Mouse (Mus musculus) ES-Bruce4 (cell line): ENCODE results near the gene Usp3. TPM values are rescaled to one million over a fixed set of nuclear protein-coding genes. Genes with fewer than 3 reads are reported as not detected.

Experiments
- H3K27ac ChIP-seq: 2 replicates; pipeline ENCODE4 v1.5.1; 2012; ENCODE audit warnings: low read length, inconsistent platforms; ENCODE audit not compliant: insufficient read depth
- H3K27me3 ChIP-seq: 2 replicates; pipeline ENCODE4 v1.6.1; 2012; ENCODE audit warnings: mild to moderate bottlenecking, low read length, inconsistent platforms; ENCODE audit not compliant: control insufficient read depth, poor library complexity, insufficient read depth, severe bottlenecking
- H3K36me3 ChIP-seq: 2 replicates; pipeline ENCODE4 v1.6.1; 2012; ENCODE audit warnings: inconsistent platforms, mild to moderate bottlenecking, low read length, moderate library complexity; ENCODE audit not compliant: control insufficient read depth, poor library complexity, insufficient read depth, severe bottlenecking
- H3K4me1 ChIP-seq: one replicate; pipeline ENCODE4 v1.8.1; 2011; ENCODE audit warnings: low read length; ENCODE audit not compliant: control insufficient read depth, insufficient read depth
- H3K4me3 ChIP-seq: 2 replicates; pipeline ENCODE4 v1.5.1; 2011; ENCODE audit warnings: low read depth, mild to moderate bottlenecking, low read length
- H3K9ac ChIP-seq: 2 replicates; pipeline ENCODE4 v1.6.1; 2012; ENCODE audit warnings: low read depth, mild to moderate bottlenecking, inconsistent platforms; ENCODE audit not compliant: poor library complexity, severe bottlenecking
- H3K9me3 ChIP-seq: replicated peaks from 2 replicates; pipeline ENCODE4 v1.6.1; 2012; ENCODE audit warnings: mild to moderate bottlenecking, low read length, inconsistent platforms; ENCODE audit not compliant: control insufficient read depth, poor library complexity, insufficient read depth, severe bottlenecking
- CTCF ChIP-seq: IDR thresholded peaks from one replicate; pipeline ENCODE4 v1.8.1; 2011; ENCODE audit warnings: low read depth, low read length
- EP300 ChIP-seq: IDR thresholded peaks from 2 replicates; pipeline ENCODE4 v1.6.1; 2011; ENCODE audit warnings: low read depth, low read length; ENCODE audit not compliant: insufficient read depth
- POLR2A ChIP-seq: IDR thresholded peaks from one replicate; pipeline ENCODE4 v1.8.1; 2011; ENCODE audit warnings: low read length; ENCODE audit not compliant: insufficient read depth
- polyA plus RNA-seq: library from polyadenylated mRNA; stranded (reverse); fragments of >200 nt; gene quantifications from 2 replicates; pipeline ENCODE4 v1.2.4, GENCODE M21; 2011; ENCODE audit warnings: low read depth; ENCODE audit not compliant: missing spikeins, insufficient read depth, insufficient read length

Gene Usp3
- polyA plus RNA-seq, 1 experiment = 51.5 TPM

DNA sequence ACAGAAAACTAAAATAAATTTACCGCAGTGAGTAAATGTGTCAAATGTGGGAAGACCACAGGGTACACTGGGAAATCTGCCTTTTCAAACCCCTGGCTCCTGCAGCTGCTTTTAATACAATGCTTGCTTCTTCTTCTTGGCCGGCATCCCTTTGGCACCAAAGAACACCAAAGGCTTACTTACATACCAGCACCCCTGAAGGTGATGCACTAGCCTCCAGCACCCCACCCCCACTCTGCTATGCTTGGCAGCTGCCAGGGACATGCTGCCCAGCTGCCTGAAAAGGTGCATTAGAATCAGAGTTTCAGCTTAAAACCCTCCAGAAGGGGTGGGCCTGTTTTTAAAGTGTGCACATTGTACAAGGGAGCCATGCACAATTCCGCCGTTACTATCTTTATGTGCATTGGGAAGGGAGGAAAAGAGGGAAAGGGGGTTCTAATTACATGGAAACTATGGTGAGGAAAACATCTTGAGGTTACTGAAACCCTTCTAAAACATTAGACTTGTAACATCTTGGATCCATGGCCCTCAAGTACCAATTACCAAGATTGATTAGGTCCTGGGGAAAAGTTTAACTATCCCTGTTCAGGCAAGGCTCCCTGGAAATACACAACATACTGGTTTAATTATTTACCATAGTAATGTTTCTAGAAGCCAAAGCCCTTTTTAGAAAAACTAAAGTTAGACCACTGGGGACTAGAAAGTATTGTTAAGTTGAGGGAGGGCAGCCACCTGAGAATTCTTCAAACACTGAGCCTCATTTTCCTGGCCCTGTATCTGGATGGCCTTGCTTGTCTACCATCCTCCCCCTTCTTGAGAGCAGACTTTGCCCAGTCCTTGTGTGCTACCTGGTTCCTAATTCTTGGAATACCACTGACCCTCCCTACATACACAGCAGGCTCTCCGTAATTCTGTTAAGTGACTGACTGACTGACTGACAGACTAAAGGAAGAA lies 3.1 kb upstream of the Usp3 start:
- Histone ChIP-seq H3K4me3 (no peak overlapping the region), H3K9ac (no peak overlapping the region), H3K27ac (no peak overlapping the region), H3K9me3 (no peaks in the 10 kb centered on the region), H3K27me3 (peaks cover 4% of the 10 kb centered on the region; the same call in 1 of the 2 replicates), H3K4me1 (no peaks in the 10 kb centered on the region), H3K36me3 (no peaks in the 10 kb centered on the region; the same call in 1 of the 2 replicates)
- TF ChIP-seq CTCF = no peak
- no peak for TF ChIP-seq EP300
- TF ChIP-seq POLR2A = no peak

- no peak for TF ChIP-seq CTCF
- Histone ChIP-seq H3K9me3 (no peaks in the 10 kb centered on the region), H3K4me3 (no peak overlapping the region), H3K36me3 (no peaks in the 10 kb centered on the region; the same call in 1 of the 2 replicates), H3K4me1 (no peaks in the 10 kb centered on the region), H3K27ac (no peak overlapping the region), H3K27me3 (peaks cover 5% of the 10 kb centered on the region; the same call in 1 of the 2 replicates), H3K9ac (no peak overlapping the region)
Observed at GRCm38 (mm10) chr9:66594061-66594460, 1.1 kb upstream of the Usp3 start.

- TF ChIP-seq CTCF (no peak), POLR2A (no peak), EP300 (no peak)
- H3K27ac ChIP-seq = no peak overlapping the region
- peak overlapping the region; percentile 72 for H3K4me3 ChIP-seq
- H3K9ac ChIP-seq = peak overlapping the region; percentile 27; the same call in 1 of the 2 replicates
- H3K27me3 ChIP-seq = peaks cover 4% of the 10 kb centered on the region; the same call in 1 of the 2 replicates
- no peaks in the 10 kb centered on the region for H3K9me3 ChIP-seq
- no peaks in the 10 kb centered on the region; the same call in 1 of the 2 replicates for H3K36me3 ChIP-seq
- no peaks in the 10 kb centered on the region for H3K4me1 ChIP-seq
Observed at GRCm38 (mm10) chr9:66593613-66593969, 649 bp upstream of the Usp3 start.

GRCm38 (mm10) chr9:66591851-66592645 lies 894 bp downstream of the Usp3 start:
- Histone ChIP-seq H3K27ac (no peak overlapping the region), H3K9me3 (no peaks in the 10 kb centered on the region), H3K9ac (peak overlapping the region; percentile 99), H3K4me3 (peak overlapping the region; percentile 98), H3K4me1 (no peaks in the 10 kb centered on the region), H3K27me3 (peaks cover 4% of the 10 kb centered on the region; the same call in 1 of the 2 replicates), H3K36me3 (no peaks in the 10 kb centered on the region; the same call in 1 of the 2 replicates)
- no peak for TF ChIP-seq EP300
- no peak for TF ChIP-seq CTCF
- TF ChIP-seq POLR2A = no peak

DNA sequence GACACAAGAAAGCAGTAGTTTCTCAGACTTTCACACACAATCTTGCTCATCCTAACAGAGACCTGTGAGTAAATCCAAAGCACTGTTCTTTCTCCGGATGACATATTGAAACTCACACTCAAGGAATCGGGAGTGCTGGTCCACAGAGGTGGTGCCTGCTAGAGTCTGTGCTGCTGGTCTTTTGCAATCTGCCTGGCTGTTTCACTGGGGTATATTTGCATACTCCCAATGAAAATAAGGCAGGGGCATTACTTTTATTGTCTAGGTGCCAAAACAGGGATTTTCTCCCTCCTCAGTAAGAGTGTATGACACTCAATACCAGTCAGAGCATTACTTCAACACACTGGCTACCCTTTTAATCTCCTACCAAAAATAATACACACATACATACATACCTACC lies 2.9 kb downstream of the Usp3 start:
- TF ChIP-seq CTCF = no peak
- no peak for TF ChIP-seq EP300
- TF ChIP-seq POLR2A = no peak
- Histone ChIP-seq H3K4me1 (no peaks in the 10 kb centered on the region), H3K36me3 (no peaks in the 10 kb centered on the region; the same call in 1 of the 2 replicates), H3K27ac (no peak overlapping the region), H3K4me3 (no peak overlapping the region), H3K27me3 (peaks cover 2% of the 10 kb centered on the region; the same call in 1 of the 2 replicates), H3K9ac (no peak overlapping the region), H3K9me3 (no peaks in the 10 kb centered on the region)

GRCm38 (mm10) chr9:66587016-66587415 lies 5.9 kb downstream of the Usp3 start:
- no peaks in the 10 kb centered on the region for H3K4me1 ChIP-seq
- H3K27me3 ChIP-seq = peaks cover 2% of the 10 kb centered on the region; the same call in 1 of the 2 replicates
- no peaks in the 10 kb centered on the region; the same call in 1 of the 2 replicates for H3K36me3 ChIP-seq
- no peaks in the 10 kb centered on the region for H3K9me3 ChIP-seq
- no peak for TF ChIP-seq CTCF
- TF ChIP-seq EP300 = no peak
- TF ChIP-seq POLR2A = no peak
- no peak overlapping the region for H3K9ac ChIP-seq
- no peak overlapping the region for H3K27ac ChIP-seq
- no peak overlapping the region for H3K4me3 ChIP-seq
